Mouse (Mus musculus) CH12.LX (cell line): ENCODE measurements around the gene Mcam.

Experiments
- CTCF ChIP-seq, 2 experiments: IDR thresholded peaks in 1 of 2; conservative IDR thresholded peaks in 1 of 2; 2 replicates each; pipeline ENCODE4 v1.5.1; 2011 to 2012; ENCODE audit warnings: low read depth in 2 of 2, low read length in 2 of 2, improper control_type of control experiment in 1 of 2, inconsistent platforms in 1 of 2, mild to moderate bottlenecking in 1 of 2, moderate library complexity in 1 of 2
- EP300 ChIP-seq: IDR thresholded peaks from 2 replicates; pipeline ENCODE4 v1.6.1; 2011; ENCODE audit warnings: low read length, improper control_type of control experiment
- ETS1 ChIP-seq: conservative IDR thresholded peaks from 2 replicates; pipeline ENCODE4 v1.6.1; 2012; ENCODE audit warnings: low read depth, mild to moderate bottlenecking, inconsistent platforms, low read length, improper control_type of control experiment, moderate library complexity
- MAFK ChIP-seq: IDR thresholded peaks from 2 replicates; pipeline ENCODE4 v1.6.1; 2011; ENCODE audit warnings: low read length, improper control_type of control experiment; ENCODE audit not compliant: insufficient replicate concordance
- POLR2A ChIP-seq: IDR thresholded peaks from 2 replicates; pipeline ENCODE4 v1.6.1; 2011; ENCODE audit warnings: low read depth, mild to moderate bottlenecking, improper control_type of control experiment, low read length
- SMC3 ChIP-seq: IDR thresholded peaks from 2 replicates; pipeline ENCODE4 v1.6.1; 2011; ENCODE audit warnings: low read depth, low read length, improper control_type of control experiment
- ZC3H11A ChIP-seq: IDR thresholded peaks from 2 replicates; pipeline ENCODE4 v1.6.1; 2012; ENCODE audit warnings: low read depth, mild to moderate bottlenecking, inconsistent platforms, low read length, improper control_type of control experiment

DNA sequence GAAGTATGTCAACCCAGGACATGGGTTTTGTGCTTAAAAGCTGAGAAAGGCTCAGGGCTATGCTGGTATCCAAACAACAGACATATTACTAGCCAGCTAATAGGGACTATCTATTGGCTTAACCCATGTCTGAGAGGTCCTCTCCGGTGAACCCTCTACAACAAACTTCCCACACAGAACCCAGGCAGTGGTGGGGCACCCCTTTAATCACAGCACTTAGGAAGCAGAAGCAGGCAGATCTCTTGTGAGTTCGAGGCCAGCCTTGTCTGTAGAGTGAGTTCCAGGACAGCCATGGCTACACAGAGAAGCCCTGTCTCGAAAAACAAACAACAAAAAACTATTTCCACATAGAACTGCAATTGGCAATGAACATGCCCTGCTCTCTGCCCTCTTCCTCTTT, 7.5 kb upstream of the Mcam start:
- TF ChIP-seq POLR2A (no peak), CTCF (conservative IDR thresholded peaks at IDR 0.05 in 1 of 2, IDR thresholded peaks at IDR 0.05 in 1 of 2; ENCODE audit: low read depth in 2 of 2, low read length in 2 of 2) (no peak), EP300 (no peak), SMC3 (no peak), ETS1 (no peak), MAFK (no peak), ZC3H11A (no peak)
